Mouse (Mus musculus) 3T3-L1 (cell line): ENCODE data around the gene Ints5.

Experiments used
- DNase-seq: peaks from one replicate; pipeline ENCODE4 v3.0.0-alpha.2; 2015; ENCODE audit warnings: low read depth, low spot score

The Ints5 gene

GRCm38 (mm10) chr19:8928689-8929223 lies 36.0 kb downstream of the Ints5 start:
- no peak for DNase-seq

- peak; percentile 85 for DNase-seq
Observed at GRCm38 (mm10) chr19:8929224-8930088, 36.7 kb downstream of the Ints5 start, which contains the start of the genes Rom1 and Eml3. TSS of gene Rom1 (minus strand) at chr19:8929356. TSS of gene Eml3 (plus strand) at chr19:8929552.

- DNase-seq, result peak; percentile 55
Observed at GRCm38 (mm10) chr19:8930117-8930516, 37.3 kb downstream of the Ints5 start.

- no peak for DNase-seq
Observed at GRCm38 (mm10) chr19:8930771-8931170, 38.0 kb downstream of the Ints5 start.

- DNase-seq, result no peak
Observed at GRCm38 (mm10) chr19:8936736-8937135, 43.9 kb downstream of the Ints5 start.

GRCm38 (mm10) chr19:8940526-8941133 lies 47.8 kb downstream of the Ints5 start:
- no peak for DNase-seq

GRCm38 (mm10) chr19:8941136-8941514 lies 48.3 kb downstream of the Ints5 start:
- DNase-seq, result peak; percentile 44

- DNase-seq, result peak; percentile 96
Observed at GRCm38 (mm10) chr19:8941515-8942217, 48.9 kb downstream of the Ints5 start, which contains the start of gene Mta2. TSS of gene Mta2 (plus strand) at chr19:8941875.

- DNase-seq, result peak; percentile 48
Observed at GRCm38 (mm10) chr19:8942276-8942964, 49.6 kb downstream of the Ints5 start.

- peak; percentile 48 for DNase-seq
Observed at GRCm38 (mm10) chr19:8943047-8943446, 50.2 kb downstream of the Ints5 start.

GRCm38 (mm10) chr19:8944062-8944461 lies 51.3 kb downstream of the Ints5 start:
- DNase-seq, result no peak

- peak; percentile 81 for DNase-seq
Observed at GRCm38 (mm10) chr19:8944750-8945149, 51.9 kb downstream of the Ints5 start.

- no peak for DNase-seq
Observed at GRCm38 (mm10) chr19:8945251-8945650, 52.4 kb downstream of the Ints5 start.

GRCm38 (mm10) chr19:8946929-8947328 lies 54.1 kb downstream of the Ints5 start:
- DNase-seq, result no peak
